Mouse (Mus musculus): ENCODE results near the gene Ifrd1.
A peak's percentile ranks its signal among the peaks of the same experiment; 100 is the strongest.

- TF ChIP-seq CTCF (IDR thresholded peaks at IDR 0.05; ENCODE audit: low read depth, low read length): no peak
- peak; percentile 26; the same call in 1 of the 2 replicates for TF ChIP-seq EP300 (IDR thresholded peaks at IDR 0.05; ENCODE audit: insufficient read depth, low read depth, low read length)
- peak; percentile 99 for TF ChIP-seq POLR2A (IDR thresholded peaks at IDR 0.05; ENCODE audit: insufficient read depth, low read length)
These were observed 25.2 kb downstream of the Ifrd1 start for GRCm38 (mm10) chr12:40223082-40223619.
